Mouse (Mus musculus): ENCODE results near the gene Gm28230. TPM values are rescaled to one million over a fixed set of nuclear protein-coding genes. Genes with fewer than 3 reads are reported as not detected.

Gene Gm28230
- total and polyA plus RNA-seq, 3 experiments: not detected

GRCm38 (mm10) chr2:74740311-74741091 lies 14.0 kb downstream of the Gm28230 start:
- no peaks in the 10 kb centered on the region for H3K36me3 ChIP-seq (ENCODE audit: control insufficient read depth in 1 of 2, insufficient read depth in 2 of 2, low read length in 2 of 2)
- no peaks in the 10 kb centered on the region for H3K79me2 ChIP-seq (ENCODE audit: control insufficient read depth, insufficient read depth, low read length, poor library complexity)
- no peaks in the 10 kb centered on the region for H3K4me1 ChIP-seq (ENCODE audit: control insufficient read depth in 1 of 2, insufficient read depth in 2 of 2, low read length in 2 of 2)
- TF ChIP-seq UBTF (IDR thresholded peaks at IDR 0.05; ENCODE audit: borderline replicate concordance, insufficient read depth, low read depth, low read length) (no peak), POLR2AphosphoS5 (IDR thresholded peaks at IDR 0.05; ENCODE audit: borderline replicate concordance, low read depth, low read length) (no peak), SIN3A (IDR thresholded peaks at IDR 0.05; ENCODE audit: low read length) (no peak), NRF1 (IDR thresholded peaks at IDR 0.05; ENCODE audit: insufficient read depth, low read depth, low read length, poor library complexity, severe bottlenecking) (no peak), MYB (IDR thresholded peaks at IDR 0.05; ENCODE audit: low read depth, low read length) (no peak), BHLHE40 (IDR thresholded peaks at IDR 0.05; ENCODE audit: borderline replicate concordance, low read depth, low read length) (no peak)
- H3K27ac ChIP-seq (ENCODE audit: control insufficient read depth, low read depth, low read length): no peak overlapping the region
- no peaks in the 10 kb centered on the region for H3K9me3 ChIP-seq (replicated peaks; ENCODE audit: insufficient read depth, low read length)
- no peak overlapping the region for H3K4me3 ChIP-seq (ENCODE audit: control insufficient read depth in 1 of 2, insufficient read depth in 1 of 2, low read depth in 2 of 2, low read length in 2 of 2)
- DNase-seq (ENCODE audit: low read depth, low spot score): no peak
- no peak overlapping the region for H3K9ac ChIP-seq (ENCODE audit: control insufficient read depth, low read depth, low read length, poor library complexity, severe bottlenecking)
- peaks cover 0 to 2% of the 10 kb centered on the region in 2 experiments; a peak in 3 of 4 replicates for H3K27me3 ChIP-seq (ENCODE audit: control insufficient read depth in 1 of 2, insufficient read depth in 2 of 2, low read length in 2 of 2)

DNA sequence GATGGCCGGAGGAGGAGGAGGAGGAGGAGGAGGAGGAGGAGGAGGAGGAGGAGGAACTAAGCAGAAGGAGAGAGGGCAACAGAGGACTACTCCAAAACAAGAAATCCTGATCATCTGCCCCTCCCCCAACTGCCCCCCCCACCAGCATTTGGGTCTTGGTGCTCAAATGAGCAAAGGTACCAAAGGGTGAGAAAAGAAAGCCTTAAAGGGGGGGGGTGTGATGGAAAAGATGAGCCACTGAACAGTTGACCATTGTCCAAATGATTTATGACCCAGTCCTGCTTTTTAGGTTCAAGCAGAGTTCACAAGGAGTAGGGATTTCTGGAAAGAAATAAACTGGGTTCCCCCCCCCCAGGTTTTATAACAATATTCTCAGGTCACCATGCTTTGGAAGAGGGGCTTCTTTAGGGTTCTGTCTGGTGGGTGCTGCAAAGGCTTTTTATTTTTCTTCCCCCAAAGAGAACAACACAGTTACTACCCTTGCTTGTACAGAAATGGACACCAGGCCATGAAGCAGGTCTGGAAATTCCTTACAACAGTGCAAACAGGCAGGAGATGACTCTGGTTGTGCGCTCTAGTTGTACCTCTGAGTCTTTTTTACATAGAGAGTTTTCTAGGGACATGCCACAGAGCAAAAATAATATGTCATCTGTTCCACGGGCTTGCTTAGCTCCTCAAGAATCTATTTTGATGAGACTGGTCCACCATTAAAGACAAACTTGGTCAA lies 14.9 kb downstream of the Gm28230 start:
- no peak overlapping the region for H3K4me3 ChIP-seq (ENCODE audit: control insufficient read depth in 1 of 2, insufficient read depth in 1 of 2, low read depth in 2 of 2, low read length in 2 of 2)
- peaks cover 0 to 2% of the 10 kb centered on the region in 2 experiments; a peak in 3 of 4 replicates for H3K27me3 ChIP-seq (ENCODE audit: control insufficient read depth in 1 of 2, insufficient read depth in 2 of 2, low read length in 2 of 2)
- no peaks in the 10 kb centered on the region for H3K4me1 ChIP-seq (ENCODE audit: control insufficient read depth in 1 of 2, insufficient read depth in 2 of 2, low read length in 2 of 2)
- DNase-seq (ENCODE audit: low read depth, low spot score): no peak
- H3K79me2 ChIP-seq (ENCODE audit: control insufficient read depth, insufficient read depth, low read length, poor library complexity): no peaks in the 10 kb centered on the region
- TF ChIP-seq ZNF384 (IDR thresholded peaks at IDR 0.05; ENCODE audit: low read depth, low read length) (no peak), HCFC1 (IDR thresholded peaks at IDR 0.05; ENCODE audit: low read depth, low read length) (no peak), KAT2A (conservative IDR thresholded peaks at IDR 0.05; ENCODE audit: low read depth, low read length) (no peak), POLR2AphosphoS5 (IDR thresholded peaks at IDR 0.05; ENCODE audit: borderline replicate concordance, low read depth, low read length) (no peak), TAL1 (IDR thresholded peaks at IDR 0.05; ENCODE audit: low read length) (no peak), SIN3A (IDR thresholded peaks at IDR 0.05; ENCODE audit: low read length) (no peak), MYC (IDR thresholded peaks at IDR 0.05; ENCODE audit: low read depth, low read length) (no peak), ETS1 (IDR thresholded peaks at IDR 0.05; ENCODE audit: low read depth, low read length) (no peak), USF2 (IDR thresholded peaks at IDR 0.05; ENCODE audit: borderline replicate concordance in 1 of 2, insufficient read depth in 1 of 2, low read depth in 1 of 2, low read length in 2 of 2) (no peak)
- no peaks in the 10 kb centered on the region for H3K9me3 ChIP-seq (replicated peaks; ENCODE audit: insufficient read depth, low read length)
- H3K36me3 ChIP-seq (ENCODE audit: control insufficient read depth in 1 of 2, insufficient read depth in 2 of 2, low read length in 2 of 2): no peaks in the 10 kb centered on the region
- no peak overlapping the region for H3K27ac ChIP-seq (ENCODE audit: control insufficient read depth, low read depth, low read length)
- H3K9ac ChIP-seq (ENCODE audit: control insufficient read depth, low read depth, low read length, poor library complexity, severe bottlenecking): no peak overlapping the region
